Mouse (Mus musculus) G1E (cell line): ENCODE results near the gene Brd4.

ENCODE experiments used
- CTCF ChIP-seq: IDR thresholded peaks from 2 replicates; pipeline ENCODE4 v1.5.1; 2012; ENCODE audit warnings: low read depth, low read length, inconsistent platforms, mixed read lengths
- GATA1 ChIP-seq: IDR thresholded peaks from 2 replicates; pipeline ENCODE4 v1.6.1; 2012; ENCODE audit warnings: borderline replicate concordance, low read length, inconsistent platforms, mixed read lengths
- GATA2 ChIP-seq: IDR thresholded peaks from 2 replicates; pipeline ENCODE4 v1.6.1; 2012; ENCODE audit warnings: low read depth, low read length, inconsistent platforms, borderline replicate concordance

- TF ChIP-seq GATA1 (no peak), CTCF (no peak), GATA2 (no peak)
Measured at GRCm38 (mm10) chr17:32268096-32268495, 16.4 kb downstream of the Brd4 start.
